Mouse (Mus musculus): Measurements from ENCODE around the gene Scgb1b12. TPM values are rescaled to one million over a fixed set of nuclear protein-coding genes. Genes with fewer than 3 reads are reported as not detected.
"Not testable (repeated sequence)": the region's sequence is repeated elsewhere in the genome, so short reads cannot be mapped to it uniquely, and the experiment has no call there.

Scgb1b12 gene
- not detected in 2 replicates for polyA plus RNA-seq (2012; ENCODE audit: insufficient read depth, insufficient read length, missing spikeins)

DNA sequence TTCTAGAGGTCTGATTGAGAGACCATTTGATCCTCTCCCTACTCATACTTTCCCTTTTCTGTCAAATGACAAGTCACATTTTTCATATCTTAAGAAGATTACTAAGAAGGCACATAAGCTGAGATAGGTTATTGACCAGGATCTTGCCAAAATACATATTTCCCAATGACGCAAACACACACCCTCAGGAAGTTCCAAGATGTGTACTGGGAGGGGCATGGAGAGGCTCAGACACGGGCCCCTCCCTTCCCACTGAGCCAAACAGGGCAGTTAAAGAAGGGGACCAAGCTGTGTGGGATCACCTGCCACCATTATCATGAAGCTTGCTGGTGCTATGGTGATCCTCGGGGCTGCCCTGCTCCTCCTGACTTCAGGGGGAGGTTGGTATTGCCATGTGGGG lies at the start of gene Scgb1b12:
Gene Scgb1b12 (plus strand): TSS at position 301 of the 400 bp plus-strand sequence.
- not testable (repeated sequence) for H3K27ac ChIP-seq (replicated peaks; ENCODE audit: low read depth, low read length); H3K4me1 ChIP-seq (ENCODE audit: control insufficient read depth, insufficient read depth, insufficient read length, low read length); H3K4me3 ChIP-seq (ENCODE audit: insufficient read depth, low read depth, low read length)

DNA sequence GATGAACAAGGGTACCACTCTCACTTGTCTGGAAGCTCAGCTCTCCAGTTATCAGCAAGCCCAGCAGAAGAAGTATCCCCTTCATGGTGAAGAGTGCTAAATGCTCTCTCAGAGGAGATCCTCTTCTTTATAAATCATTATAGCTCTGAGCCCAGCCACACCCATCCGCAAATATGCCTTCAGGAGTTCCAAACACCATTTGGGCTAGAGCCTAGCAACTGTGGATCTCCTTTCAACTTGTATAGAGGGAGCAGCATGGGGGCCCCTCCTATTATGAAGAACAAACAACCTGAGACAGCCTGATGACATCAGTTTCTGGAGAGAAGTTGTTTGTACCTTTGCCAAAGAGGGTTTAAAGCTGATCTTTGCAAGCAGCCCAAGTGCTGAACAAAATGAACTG lies 6.8 kb upstream of the Scgb1b12 start, which contains the start of gene Scgb2b12:
Gene Scgb2b12 (minus strand): TSS at position 101 of the 400 bp plus-strand sequence.
- H3K4me3 ChIP-seq (ENCODE audit: insufficient read depth, low read depth, low read length); H3K4me1 ChIP-seq (ENCODE audit: control insufficient read depth, insufficient read depth, insufficient read length, low read length); H3K27ac ChIP-seq (replicated peaks; ENCODE audit: low read depth, low read length): not testable (repeated sequence)

Other genes starting within 250 kb of the Scgb1b12 start
- gene Scgb1b10, start 233.3 kb upstream of the Scgb1b12 start, polyA plus RNA-seq (2012; ENCODE audit: insufficient read depth, insufficient read length, missing spikeins) = not detected in 2 replicates
- not detected in 2 replicates for gene Scgb2b11, start 123.0 kb upstream of the Scgb1b12 start, polyA plus RNA-seq (2012; ENCODE audit: insufficient read depth, insufficient read length, missing spikeins)
- gene Scgb1b11, start 111.3 kb upstream of the Scgb1b12 start, polyA plus RNA-seq (2012; ENCODE audit: insufficient read depth, insufficient read length, missing spikeins) = not detected in 2 replicates
- not detected in 2 replicates for gene Scgb2b12, start 6.9 kb upstream of the Scgb1b12 start, polyA plus RNA-seq (2012; ENCODE audit: insufficient read depth, insufficient read length, missing spikeins)
- gene Scgb1b29, start 107.4 kb downstream of the Scgb1b12 start, polyA plus RNA-seq (2012; ENCODE audit: insufficient read depth, insufficient read length, missing spikeins) = not detected in 2 replicates